Mouse (Mus musculus) megakaryocyte, adult 5-6 weeks (primary cell): ENCODE measurements at regions not wholly inside any gene's neighbourhood (a gene's known extent, or its start where the extent isn't known, plus 50 kb on each side); places are given as distances from the start of the nearest gene placed in this dataset.

Experiments used
- ATAC-seq: 2 replicates; pipeline ENCODE4 v1.8.0; 2016; ENCODE audit warnings: mild to moderate bottlenecking, inconsistent platforms; ENCODE audit not compliant: poor library complexity, severe bottlenecking

- ATAC-seq, result 0 out of 2 replicates have a peak, but pooled peaks have one; percentile 15
Observed at GRCm38 (mm10) chr13:83730713-83731480, 227.1 kb downstream of the Mef2c start.

- no peak for ATAC-seq
Observed at GRCm38 (mm10) chr13:83731481-83732006, 227.7 kb downstream of the Mef2c start.

- ATAC-seq, result no peak
Observed at GRCm38 (mm10) chr13:83732283-83733121, 228.7 kb downstream of the Mef2c start.

GRCm38 (mm10) chr13:83733231-83733990, 229.6 kb downstream of the Mef2c start:
- no peak for ATAC-seq

GRCm38 (mm10) chr13:83733991-83734610, 230.3 kb downstream of the Mef2c start:
- ATAC-seq, result no peak

GRCm38 (mm10) chr13:83734656-83735055, 230.8 kb downstream of the Mef2c start:
- no peak for ATAC-seq

GRCm38 (mm10) chr13:83735101-83735500, 231.3 kb downstream of the Mef2c start:
- no peak for ATAC-seq

GRCm38 (mm10) chr13:83735631-83736475, 232.0 kb downstream of the Mef2c start:
- ATAC-seq, result no peak

GRCm38 (mm10) chr13:83737031-83737825, 233.4 kb downstream of the Mef2c start:
- no peak for ATAC-seq

- peak; percentile 23; the same call in 1 of the 2 replicates for ATAC-seq
Observed at GRCm38 (mm10) chr13:83737826-83738527, 234.1 kb downstream of the Mef2c start.

- ATAC-seq, result peak; percentile 45; the same call in 1 of the 2 replicates
Observed at GRCm38 (mm10) chr13:83738528-83738981, 234.7 kb downstream of the Mef2c start.

- no peak for ATAC-seq
Observed at GRCm38 (mm10) chr13:83739131-83739530, 235.3 kb downstream of the Mef2c start.

GRCm38 (mm10) chr13:83739541-83740061, 235.8 kb downstream of the Mef2c start:
- no peak for ATAC-seq

- no peak for ATAC-seq
Observed at GRCm38 (mm10) chr13:83740101-83740500, 236.3 kb downstream of the Mef2c start.

GRCm38 (mm10) chr13:83740771-83741170, 236.9 kb downstream of the Mef2c start:
- no peak for ATAC-seq

GRCm38 (mm10) chr13:83741591-83742021, 237.8 kb downstream of the Mef2c start:
- no peak for ATAC-seq

GRCm38 (mm10) chr13:83742102-83742501, 238.3 kb downstream of the Mef2c start:
- ATAC-seq, result no peak

GRCm38 (mm10) chr13:83742546-83742945, 238.7 kb downstream of the Mef2c start:
- ATAC-seq, result no peak
